Mouse (Mus musculus) intestine, embryonic 14.5 days (tissue): ENCODE data around the gene Btbd17. TPM values are rescaled to one million over a fixed set of nuclear protein-coding genes. Genes with fewer than 3 reads are reported as not detected.

Source experiments
- ATAC-seq: fragments of 200-750 bp; cut with Nextera tagmentation; replicated peaks from 2 replicates; pipeline ENCODE4 v1.8.0; 2017; ENCODE audit warnings: low read depth, moderate number of reproducible peaks, moderate TSS enrichment, moderate library complexity; ENCODE audit not compliant: low FRiP score, low TSS enrichment
- DNase-seq: peaks from one replicate; pipeline ENCODE4 v3.0.0-alpha.2; 2018; ENCODE audit warnings: low spot score
- H3K27ac ChIP-seq: fragments of 300-500 bp; sonication (generic); 2 replicates; pipeline ENCODE4 v1.5.1; 2014; ENCODE audit warnings: low read depth, mild to moderate bottlenecking, control low read depth
- H3K27me3 ChIP-seq: fragments of 300-500 bp; sonication (generic); replicated peaks from 2 replicates; pipeline ENCODE4 v1.6.1; 2014; ENCODE audit warnings: low read length, control low read depth; ENCODE audit not compliant: control insufficient read depth, insufficient read depth
- H3K36me3 ChIP-seq: fragments of 300-500 bp; sonication (generic); 2 replicates; pipeline ENCODE4 v1.6.1; 2014; ENCODE audit warnings: low read length, control low read depth; ENCODE audit not compliant: control insufficient read depth, insufficient read depth
- H3K4me1 ChIP-seq: fragments of 300-500 bp; sonication (generic); replicated peaks from 2 replicates; pipeline ENCODE4 v1.6.1; 2014; ENCODE audit warnings: low read length, control low read depth, mixed read lengths; ENCODE audit not compliant: control insufficient read depth, insufficient read depth
- H3K4me2 ChIP-seq: fragments of 300-500 bp; sonication (generic); 2 replicates; pipeline ENCODE4 v1.6.1; 2014; ENCODE audit warnings: low read length
- H3K4me3 ChIP-seq: fragments of 300-500 bp; sonication (generic); 2 replicates; pipeline ENCODE4 v1.5.1; 2014; ENCODE audit warnings: low read depth, low read length, control low read depth, mixed read lengths
- H3K9ac ChIP-seq: fragments of 300-500 bp; sonication (generic); 2 replicates; pipeline ENCODE4 v1.6.1; 2014; ENCODE audit warnings: mild to moderate bottlenecking, low read length
- H3K9me3 ChIP-seq: fragments of 300-500 bp; sonication (generic); 2 replicates; pipeline ENCODE4 v1.6.1; 2016; ENCODE audit warnings: low read length, control low read depth; ENCODE audit not compliant: control insufficient read depth
- WGBS: fragments of 180-500 bp; shearing (Covaris S2); extraction: QIAGEN DNeasy Blood & Tissue Kit; methylation state at CpG from one replicate; pipeline ENCODE4 v1.1.7; 2014; 5-methylcytosine and 5-hydroxymethylcytosine counted together
- polyA plus RNA-seq: library from polyadenylated mRNA; unstranded; fragments of >200 nt; fragmentation: Nextera tagmentation; extraction: Ambion mirVana; gene quantifications from 2 replicates; pipeline ENCODE4 v1.2.1, GENCODE M21; 2014

The Btbd17 gene
- polyA plus RNA-seq, result 1.2 and 2.9 TPM in 2 replicates

DNA sequence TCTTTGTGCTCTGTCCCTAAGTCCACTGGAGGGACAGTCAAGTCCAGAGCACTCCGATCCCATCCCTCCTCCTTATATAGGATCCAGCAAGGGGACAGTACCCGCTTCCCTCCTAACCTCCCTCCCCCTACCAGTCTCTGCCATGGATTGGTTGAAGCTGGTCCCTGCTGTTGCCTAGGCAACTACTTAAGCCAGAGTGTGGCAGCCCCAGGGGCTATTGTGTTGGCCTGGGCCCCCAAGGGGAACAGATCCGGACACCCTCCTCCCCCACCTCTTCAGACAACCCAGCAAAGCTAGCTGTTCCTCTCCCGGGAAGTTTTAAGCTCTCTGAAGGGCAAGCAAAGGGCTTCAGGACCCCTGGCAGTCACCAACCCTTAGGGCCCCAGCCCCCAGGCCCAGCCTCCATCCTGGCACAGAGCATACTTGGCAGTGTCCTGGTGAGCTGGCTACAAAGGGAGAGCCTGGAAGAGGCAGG is at the start of gene Btbd17:
TSS of gene Btbd17 (minus strand) at position 98 of the 475 bp plus-strand sequence.
- DNase-seq, result no peak
- H3K36me3 ChIP-seq, result no peaks in the 10 kb centered on the region
- H3K4me1 ChIP-seq, result peaks cover 26% of the 10 kb centered on the region
- peak; percentile 52 for ATAC-seq
- H3K4me3 ChIP-seq, result peak within 1 kb of the TSS; percentile 34
- 0 out of 2 replicates have a peak within 1 kb of the TSS, but pooled peaks have one; percentile 11 for H3K9ac ChIP-seq
- H3K4me2 ChIP-seq, result peak within 1 kb of the TSS; percentile 57
- peaks cover 35% of the 10 kb centered on the region for H3K27me3 ChIP-seq
- H3K27ac ChIP-seq, result no peak within 1 kb of the TSS
- WGBS, result 24% methylated on average over 4 of the region's 4 CpGs
- H3K9me3 ChIP-seq, result no peaks in the 10 kb centered on the region

GRCm38 (mm10) chr11:114844464-114845220 is 48.9 kb upstream of the Btbd17 start:
- no peak overlapping the region for H3K4me3 ChIP-seq
- no peak overlapping the region for H3K9ac ChIP-seq
- H3K36me3 ChIP-seq, result no peaks in the 10 kb centered on the region
- H3K27ac ChIP-seq, result no peak overlapping the region
- no peak for ATAC-seq
- no peak overlapping the region for H3K4me2 ChIP-seq
- peaks cover 14% of the 10 kb centered on the region for H3K4me1 ChIP-seq
- no peaks in the 10 kb centered on the region for H3K27me3 ChIP-seq
- no peak for DNase-seq
- WGBS, result 75% methylated on average over 7 of the region's 7 CpGs
- no peaks in the 10 kb centered on the region for H3K9me3 ChIP-seq

GRCm38 (mm10) chr11:114843818-114844463 is 48.2 kb upstream of the Btbd17 start:
- ATAC-seq, result peak; percentile 63
- H3K36me3 ChIP-seq, result no peaks in the 10 kb centered on the region
- peaks cover 11% of the 10 kb centered on the region for H3K4me1 ChIP-seq
- H3K9ac ChIP-seq, result no peak overlapping the region
- no peak overlapping the region for H3K4me2 ChIP-seq
- no peak overlapping the region for H3K4me3 ChIP-seq
- H3K27ac ChIP-seq, result no peak overlapping the region
- DNase-seq, result no peak
- H3K9me3 ChIP-seq, result no peaks in the 10 kb centered on the region
- 11% methylated on average over 8 of the region's 8 CpGs for WGBS
- H3K27me3 ChIP-seq, result no peaks in the 10 kb centered on the region

- H3K9me3 ChIP-seq, result no peaks in the 10 kb centered on the region
- DNase-seq (no peak), ATAC-seq (no peak)
- no peaks in the 10 kb centered on the region for H3K27me3 ChIP-seq
- 47% methylated on average over 5 of the region's 5 CpGs for WGBS
- no peak overlapping the region for H3K4me3 ChIP-seq
- no peak overlapping the region for H3K27ac ChIP-seq
- no peak overlapping the region for H3K4me2 ChIP-seq
- no peaks in the 10 kb centered on the region for H3K36me3 ChIP-seq
- no peak overlapping the region for H3K9ac ChIP-seq
- peaks cover 25% of the 10 kb centered on the region for H3K4me1 ChIP-seq
These were observed 37.4 kb upstream of the Btbd17 start for GRCm38 (mm10) chr11:114833166-114833565.

DNA sequence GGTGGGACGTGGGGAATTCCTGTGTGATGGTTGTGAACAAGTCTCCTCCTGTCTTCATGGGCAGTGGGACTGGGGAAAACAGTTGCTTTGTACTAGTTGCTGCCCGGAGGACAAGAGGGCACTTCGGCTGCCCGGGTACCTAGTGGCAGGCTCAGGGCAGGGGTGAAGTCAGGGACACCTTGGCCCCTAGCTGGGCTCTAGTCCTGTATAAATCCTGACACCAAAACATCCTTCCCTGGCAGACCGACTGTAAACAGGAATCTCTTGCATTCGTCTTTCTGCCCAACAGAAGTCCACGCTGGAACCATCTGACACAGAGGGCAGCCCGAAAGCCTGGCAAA is 34.7 kb upstream of the Btbd17 start:
- H3K4me1 ChIP-seq, result peaks cover 25% of the 10 kb centered on the region
- ATAC-seq (peak; percentile 51), DNase-seq (no peak)
- H3K36me3 ChIP-seq, result no peaks in the 10 kb centered on the region
- 7% methylated on average over 8 of the region's 8 CpGs for WGBS
- peak overlapping the region; percentile 31; the same call in 1 of the 2 replicates for H3K4me3 ChIP-seq
- H3K9ac ChIP-seq, result peak overlapping the region; percentile 41
- H3K9me3 ChIP-seq, result no peaks in the 10 kb centered on the region
- peak overlapping the region; percentile 90 for H3K27ac ChIP-seq
- H3K27me3 ChIP-seq, result no peaks in the 10 kb centered on the region
- peak overlapping the region; percentile 72 for H3K4me2 ChIP-seq

DNA sequence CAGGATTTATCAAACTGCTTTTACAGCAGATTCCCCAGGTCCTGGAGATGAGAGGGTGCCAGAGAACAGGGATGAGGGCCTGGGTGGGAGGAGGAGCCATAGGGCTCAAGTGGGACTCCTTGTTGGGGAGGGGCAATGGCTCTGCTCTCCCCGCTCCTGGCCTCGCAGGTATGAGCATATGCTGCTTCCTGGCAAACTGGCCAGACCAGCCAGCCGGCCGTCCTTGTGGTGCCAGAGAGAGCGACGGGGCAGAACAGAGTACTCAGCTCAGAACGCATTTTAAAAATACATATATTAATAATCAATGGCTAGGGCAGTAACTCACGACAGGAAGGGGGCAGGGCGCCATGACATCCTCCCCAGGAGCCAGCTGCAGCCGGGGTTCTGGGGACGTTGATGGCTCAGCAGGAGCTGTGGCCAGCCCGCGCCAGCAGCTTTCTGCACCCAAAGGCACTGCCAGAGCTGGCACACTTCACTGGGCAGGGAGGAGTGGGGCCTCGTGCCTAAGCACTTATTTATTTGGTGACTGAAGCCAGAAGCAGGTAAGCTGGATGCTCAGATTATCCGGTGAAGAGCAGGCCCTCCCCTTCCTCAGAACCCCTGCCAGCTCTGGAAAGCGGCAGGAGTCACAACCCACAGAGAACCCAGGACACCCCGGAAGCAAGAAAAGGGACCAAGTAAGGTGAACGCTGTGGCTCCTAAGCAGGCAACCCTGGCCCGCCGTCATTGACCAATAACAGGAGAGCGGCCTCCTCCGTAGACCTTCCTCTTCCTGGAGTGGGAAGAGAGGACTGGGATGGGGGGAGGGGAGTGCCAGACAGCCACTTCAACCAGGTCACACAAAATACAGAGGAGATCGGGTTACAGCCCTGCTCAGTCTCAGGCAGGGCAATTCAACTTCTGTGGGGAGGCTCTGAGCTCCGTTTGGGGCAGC is 34.0 kb upstream of the Btbd17 start:
- peak; percentile 86 for DNase-seq
- peak overlapping the region; percentile 41 for H3K9ac ChIP-seq
- peak; percentile 92 for ATAC-seq
- 3% methylated on average over 24 of the region's 24 CpGs for WGBS
- H3K27me3 ChIP-seq, result no peaks in the 10 kb centered on the region
- H3K4me1 ChIP-seq, result peaks cover 25% of the 10 kb centered on the region
- peak overlapping the region; percentile 90 for H3K27ac ChIP-seq
- no peaks in the 10 kb centered on the region for H3K36me3 ChIP-seq
- H3K9me3 ChIP-seq, result no peaks in the 10 kb centered on the region
- H3K4me2 ChIP-seq, result peak overlapping the region; percentile 72
- H3K4me3 ChIP-seq, result peak overlapping the region; percentile 31

- Histone ChIP-seq H3K36me3 (no peaks in the 10 kb centered on the region), H3K4me3 (no peak overlapping the region), H3K9ac (no peak overlapping the region), H3K27me3 (no peaks in the 10 kb centered on the region), H3K4me2 (no peak overlapping the region), H3K4me1 (peaks cover 32% of the 10 kb centered on the region), H3K9me3 (no peaks in the 10 kb centered on the region), H3K27ac (no peak overlapping the region)
- no peak for DNase-seq
- ATAC-seq, result no peak
- 60% methylated on average over 5 of the region's 5 CpGs for WGBS
These were observed 30.9 kb upstream of the Btbd17 start for GRCm38 (mm10) chr11:114826686-114827085.

DNA sequence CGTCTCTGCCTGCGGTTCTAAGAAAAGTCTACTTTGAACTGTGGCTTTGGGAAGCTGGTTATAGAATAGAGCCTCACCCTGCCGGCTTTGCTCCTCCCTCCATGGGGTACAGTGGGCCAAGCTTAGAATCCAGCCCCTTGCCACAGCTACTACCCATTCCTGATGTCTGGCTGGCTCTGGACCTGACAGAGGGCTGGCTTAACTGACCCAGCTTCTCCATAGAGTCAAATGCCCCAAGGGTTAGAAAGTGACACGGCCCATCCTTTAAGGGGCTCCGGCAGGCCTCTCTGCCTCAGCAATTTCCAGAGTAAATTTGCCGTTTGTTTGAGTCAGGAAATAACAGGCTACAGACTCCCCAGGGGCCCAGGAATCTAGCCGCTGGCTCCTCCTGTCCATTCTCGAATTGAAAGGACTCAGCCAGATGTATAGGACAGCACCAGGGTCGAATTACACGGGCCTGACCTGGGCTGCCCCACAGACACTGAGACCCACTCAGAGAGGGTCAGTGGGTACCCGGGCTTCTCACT is 27.5 kb upstream of the Btbd17 start:
- Histone ChIP-seq H3K36me3 (no peaks in the 10 kb centered on the region), H3K27ac (no peak overlapping the region), H3K4me2 (no peak overlapping the region), H3K9me3 (no peaks in the 10 kb centered on the region), H3K4me3 (no peak overlapping the region), H3K4me1 (peaks cover 12% of the 10 kb centered on the region), H3K27me3 (no peaks in the 10 kb centered on the region), H3K9ac (no peak overlapping the region)
- 10% methylated on average over 11 of the region's 11 CpGs for WGBS
- DNase-seq (no peak), ATAC-seq (no peak)
